Mouse (Mus musculus): ENCODE results near the gene Ccdc14.

GRCm38 (mm10) chr16:34658388-34658787, 32.0 kb upstream of the Ccdc14 start:
- TF ChIP-seq CTCF (IDR thresholded peaks at IDR 0.05; ENCODE audit: insufficient read depth, low read length) (no peak), POLR2A (IDR thresholded peaks at IDR 0.05; ENCODE audit: borderline replicate concordance, extremely low read depth, low read depth, low read length) (no peak)

Data from lung, adult 2 months (tissue).